Mouse (Mus musculus): ENCODE data around the gene Rarg. TPM values are rescaled to one million over a fixed set of nuclear protein-coding genes. Genes with fewer than 3 reads are reported as not detected.

Rarg gene
- polyA plus RNA-seq (2012; rRNA removed) = 10.4 and 29.3 TPM in 2 replicates

DNA sequence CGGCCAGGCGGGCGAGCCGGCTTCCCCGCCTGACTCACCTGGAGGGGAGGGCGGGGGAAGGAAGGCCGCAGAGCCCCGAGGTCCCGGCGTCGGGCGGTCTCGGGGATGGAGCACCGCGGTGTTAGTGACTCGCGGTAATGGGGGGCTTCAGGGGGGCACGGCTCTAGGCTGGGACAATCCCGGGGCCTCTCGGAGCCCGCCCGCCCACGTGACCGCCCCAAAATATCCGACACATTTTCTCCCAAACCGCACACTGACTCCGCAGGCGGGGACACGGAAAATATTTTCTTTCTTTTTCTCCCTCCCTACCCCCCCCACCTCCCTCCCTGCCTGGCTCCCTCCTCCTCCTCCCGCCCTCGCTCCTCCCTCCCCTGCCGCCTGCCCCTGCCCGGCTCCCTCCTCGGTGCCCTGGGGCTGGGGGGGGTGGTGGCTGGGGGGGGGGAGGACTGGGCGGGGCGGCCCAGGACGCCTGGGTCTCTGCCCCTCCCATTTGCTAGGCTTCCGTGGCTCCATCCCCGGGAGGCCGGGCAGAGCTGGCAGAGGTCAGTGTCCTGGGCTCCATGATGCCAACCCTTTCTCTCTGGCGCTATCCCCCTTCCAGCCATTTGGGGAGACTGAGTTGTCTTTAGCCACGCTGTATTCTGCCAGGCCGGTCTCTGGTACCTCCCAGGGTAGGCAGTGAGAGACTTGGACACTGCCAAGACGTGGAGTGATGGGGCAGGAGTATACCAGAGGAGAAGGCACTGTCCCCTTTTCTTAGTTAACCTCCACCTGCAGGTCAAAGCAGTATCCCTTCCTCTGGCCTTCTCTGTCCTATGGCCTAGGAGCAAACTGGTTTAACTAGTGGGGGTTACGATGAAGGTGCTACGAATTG is at the start of gene Rarg:
TSS of gene Rarg (minus strand) at position 316 of the 874 bp plus-strand sequence.

DNA sequence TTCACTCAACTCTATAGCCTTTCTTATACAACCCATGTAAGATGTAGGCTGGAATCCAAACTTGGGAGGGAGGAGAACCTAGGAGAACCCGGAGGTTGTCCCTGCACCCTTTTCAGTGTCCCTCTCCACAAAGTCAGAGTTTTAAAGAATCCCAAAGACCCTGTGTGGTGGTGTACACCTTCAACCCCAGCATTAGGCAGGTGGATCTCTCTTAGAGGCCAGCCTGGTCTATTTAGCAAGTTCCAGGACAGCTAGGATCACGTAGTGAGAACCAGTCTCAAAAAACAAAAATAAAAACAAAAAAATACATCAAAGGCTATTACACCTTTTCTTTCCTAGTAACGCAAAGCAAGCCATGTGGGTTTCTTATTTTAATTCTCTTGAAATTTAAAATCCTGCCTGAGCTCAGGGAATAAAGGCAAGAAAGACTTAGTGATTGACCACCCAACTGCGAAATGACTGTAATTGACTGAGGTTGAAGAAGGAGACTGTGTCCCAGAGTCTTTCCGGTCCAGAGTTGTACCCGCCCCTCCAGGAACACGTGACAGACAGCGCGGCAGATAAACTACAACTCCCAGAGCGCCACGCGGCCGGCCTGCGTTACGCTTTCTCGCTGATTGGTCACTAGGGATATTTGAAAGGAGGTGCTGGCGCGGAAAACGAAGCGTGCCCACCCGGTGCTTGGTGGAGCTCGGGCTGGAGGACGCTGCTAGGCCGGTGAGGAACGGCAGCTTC is 38.5 kb upstream of the Rarg start, which contains the start of gene Espl1:
TSS of gene Espl1 (plus strand) at position 634 of the 735 bp plus-strand sequence.

DNA sequence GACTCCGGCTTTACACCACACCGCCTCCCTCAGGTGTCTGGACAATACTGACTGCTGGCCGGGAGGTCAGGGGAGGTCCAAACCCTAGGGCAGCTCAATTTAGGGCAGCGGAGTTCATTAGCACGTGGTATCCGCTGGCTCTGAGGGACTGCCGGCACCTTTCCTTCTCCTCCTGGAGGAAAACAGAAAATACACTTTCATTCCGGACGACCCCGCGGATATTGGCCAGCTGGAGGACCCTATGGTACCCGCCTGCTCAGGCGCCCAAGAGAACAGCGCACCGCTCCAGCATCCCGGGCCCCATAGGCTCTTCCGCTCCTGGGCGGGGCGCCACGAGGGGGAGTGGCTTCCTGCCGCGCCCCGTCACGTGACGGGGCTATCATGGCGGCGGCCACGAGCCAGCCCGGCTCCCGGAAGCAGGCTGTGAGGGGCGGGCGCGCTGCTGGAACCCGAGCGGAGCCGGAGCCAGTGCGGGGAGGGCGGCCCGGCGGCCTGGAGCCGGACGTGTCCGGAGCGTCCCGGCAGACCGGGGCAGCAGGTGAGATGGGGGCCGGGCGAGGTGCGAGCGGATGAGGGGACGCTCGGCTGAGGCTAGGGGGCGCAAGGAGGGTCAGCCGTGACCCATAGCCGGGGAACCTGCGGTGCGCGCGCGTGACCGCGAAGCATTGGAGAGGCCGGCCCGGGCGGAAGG is 21.9 kb upstream of the Rarg start, which contains the start of gene Mfsd5:
TSS of gene Mfsd5 (plus strand) at position 363 of the 691 bp plus-strand sequence.

DNA sequence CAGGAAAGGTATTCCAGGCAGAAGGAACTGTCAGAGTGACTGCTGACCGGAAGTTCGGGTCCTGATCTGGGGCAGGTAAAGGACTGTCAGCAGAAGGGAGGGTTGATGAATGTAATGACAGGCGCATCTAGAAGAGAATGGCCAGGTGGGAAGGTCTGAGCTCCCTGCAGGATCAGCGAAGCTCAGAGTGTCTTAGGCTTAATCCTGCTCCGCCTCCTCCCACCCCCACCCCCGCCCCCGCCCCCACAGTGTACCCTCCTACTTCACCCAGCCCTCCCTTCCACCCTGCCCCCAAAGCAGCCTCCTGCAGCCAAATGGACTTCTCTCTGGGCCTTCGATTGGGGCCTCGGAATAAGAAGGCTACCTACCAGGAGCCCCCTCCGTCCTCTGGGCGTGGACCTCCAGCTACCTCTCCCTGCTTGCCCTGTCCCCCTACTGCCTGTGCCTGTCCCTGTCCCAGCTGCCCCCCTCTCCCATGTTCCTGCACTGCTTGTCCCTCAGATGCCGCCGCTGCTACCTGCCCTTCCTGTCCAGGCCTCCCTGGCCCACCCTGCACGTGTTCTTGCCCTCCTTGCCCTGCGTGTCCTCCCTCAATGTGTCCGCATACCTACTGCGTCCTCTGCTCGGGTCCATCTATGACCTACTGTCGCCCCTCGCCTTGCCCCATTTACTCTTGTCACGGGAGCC is 13.1 kb upstream of the Rarg start, which contains the start of gene Gm9918:
TSS of gene Gm9918 (plus strand) at position 290 of the 687 bp plus-strand sequence.

DNA sequence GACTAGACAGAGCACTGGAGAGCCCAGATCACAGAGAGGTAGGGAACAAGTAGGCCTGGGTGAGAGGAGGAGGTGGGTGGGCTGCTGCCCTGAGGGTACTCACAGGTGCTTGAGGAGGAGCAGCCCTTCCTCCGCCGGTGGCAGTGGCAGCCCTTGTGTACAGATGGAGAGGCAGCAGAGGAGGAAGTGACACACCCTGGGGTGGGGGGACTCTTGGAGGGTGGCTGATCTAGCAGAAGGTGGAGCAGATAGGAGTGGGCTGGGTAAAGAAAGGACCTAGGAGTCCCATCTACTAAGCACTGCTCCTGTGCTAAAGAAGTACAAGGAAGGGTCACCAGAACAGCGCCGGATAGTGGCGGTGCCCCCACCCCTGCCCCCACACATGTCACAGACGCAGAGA is 25.6 kb downstream of the Rarg start, which contains the start of gene Itgb7:
TSS of gene Itgb7 (minus strand) at position 197 of the 400 bp plus-strand sequence.

DNA sequence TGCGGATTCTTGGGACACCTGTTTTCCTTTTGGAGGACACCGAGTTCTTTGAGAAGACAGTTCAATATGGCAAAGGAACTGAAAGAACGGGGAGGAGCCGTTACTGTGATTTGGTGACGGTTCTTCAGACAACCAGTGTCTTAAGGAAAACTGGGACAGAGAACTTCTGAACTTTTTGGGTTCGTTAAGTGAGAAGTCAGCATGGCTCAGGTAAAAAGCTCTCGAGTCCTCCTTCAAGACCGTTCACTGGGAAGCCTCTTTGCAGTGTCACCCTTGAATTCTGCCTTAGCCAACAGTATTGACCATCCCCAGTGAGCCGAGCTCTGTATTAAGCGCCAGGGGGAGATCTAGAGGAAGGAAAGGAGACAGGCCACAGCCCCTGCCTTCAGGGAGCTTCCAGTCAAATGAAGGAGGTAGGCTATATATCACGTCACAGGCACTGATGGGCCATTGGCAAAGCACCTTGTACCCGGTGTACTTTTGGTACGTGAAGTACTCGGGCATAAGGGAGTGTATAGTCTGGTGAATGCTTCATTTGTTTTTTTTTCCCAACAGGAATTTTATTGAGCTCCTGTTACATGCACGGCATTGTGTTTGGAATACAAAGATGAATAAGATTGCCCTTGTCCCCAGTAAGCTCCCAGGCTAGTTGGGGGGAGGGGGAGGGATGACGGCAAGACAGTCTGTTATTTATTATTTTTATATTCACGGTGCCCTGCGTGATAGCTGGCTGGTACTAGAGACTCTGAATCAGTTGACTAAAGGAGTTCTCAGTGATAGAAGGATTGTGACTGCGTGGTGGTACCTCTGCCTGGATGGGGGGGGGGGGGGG is 52.4 kb downstream of the Rarg start, which contains the start of gene Csad:
TSS of gene Csad (minus strand) at position 51 of the 832 bp plus-strand sequence.

DNA sequence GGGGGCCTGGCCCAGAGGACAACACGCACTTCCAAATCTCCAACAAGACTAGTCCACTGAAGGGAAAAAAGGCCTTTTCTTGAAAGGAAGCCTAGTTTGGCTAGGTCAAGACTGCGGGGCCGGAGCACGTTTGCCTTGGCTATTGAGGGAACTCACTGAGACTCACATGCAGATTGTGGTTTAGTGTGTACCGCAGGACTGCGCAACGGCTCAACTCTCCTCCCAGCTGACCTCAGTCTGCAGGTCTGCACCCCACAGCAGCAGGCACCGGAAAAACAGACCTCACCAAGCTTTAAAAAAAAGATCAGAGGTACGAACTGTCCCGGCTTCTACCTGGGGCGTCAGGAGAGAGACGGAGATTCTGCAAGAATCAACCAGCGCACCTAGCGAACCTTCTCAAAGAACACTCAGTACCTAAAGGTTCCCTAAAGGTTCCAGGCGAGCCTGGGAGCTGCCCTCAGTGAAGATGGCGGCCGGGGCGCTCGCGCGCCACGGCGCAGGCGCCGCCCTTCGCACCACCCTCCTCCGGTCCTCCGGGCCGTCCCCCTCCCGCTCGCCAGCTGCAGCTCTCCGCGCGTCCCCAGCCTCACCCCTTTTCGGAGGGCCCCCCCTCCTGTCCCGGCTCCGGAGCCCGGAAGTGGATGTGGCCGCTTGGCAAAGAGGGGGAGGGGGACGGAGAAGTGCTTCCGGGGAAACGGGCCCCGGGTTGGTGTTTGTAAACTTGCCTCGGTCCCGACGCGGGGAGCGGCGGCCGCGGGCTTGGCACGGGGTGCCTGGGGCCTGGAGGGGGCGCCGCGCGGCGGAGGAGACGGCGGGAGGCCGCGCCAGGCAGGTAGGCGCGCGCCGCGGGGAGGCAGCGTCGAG is 54.1 kb downstream of the Rarg start, which contains the start of gene Zfp740:
TSS of gene Zfp740 (plus strand) at position 279 of the 864 bp plus-strand sequence.

Other genes with a start within 250 kb of the Rarg start
- gene Krt18, start 229.3 kb downstream of the Rarg start, polyA plus RNA-seq (2012; rRNA removed) = 2.3 and 5.3 TPM in 2 replicates
- gene Eif4b, start 183.7 kb downstream of the Rarg start, polyA plus RNA-seq (2012; rRNA removed) = 183 TPM in 2 replicates
- gene Tns2, start 157.1 kb downstream of the Rarg start, polyA plus RNA-seq (2012; rRNA removed) = 15.9 and 36.1 TPM in 2 replicates
- gene Spryd3, start 121.3 kb downstream of the Rarg start, polyA plus RNA-seq (2012; rRNA removed) = 61.2 and 70.4 TPM in 2 replicates
- gene Igfbp6, start 113.2 kb downstream of the Rarg start, polyA plus RNA-seq (2012; rRNA removed) = 0.98 and 2.7 TPM in 2 replicates
- gene Soat2, start 107.0 kb downstream of the Rarg start, polyA plus RNA-seq (2012; rRNA removed) = 0.20 and 0.25 TPM in 2 replicates
- 104 and 115 TPM in 2 replicates for gene Zfp740, start 54.3 kb downstream of the Rarg start, polyA plus RNA-seq (2012; rRNA removed)
- 53.4 and 66.2 TPM in 2 replicates for gene Csad, start 52.8 kb downstream of the Rarg start, polyA plus RNA-seq (2012; rRNA removed)
- gene Itgb7, start 25.6 kb downstream of the Rarg start, polyA plus RNA-seq (2012; rRNA removed) = 0.44 and 1.0 TPM in 2 replicates
- 0.32 and 0.73 TPM in 2 replicates for gene Gm9918, start 13.0 kb upstream of the Rarg start, polyA plus RNA-seq (2012; rRNA removed)
- 39.0 and 40.3 TPM in 2 replicates for gene Mfsd5, start 21.9 kb upstream of the Rarg start, polyA plus RNA-seq (2012; rRNA removed)
- gene Espl1, start 38.7 kb upstream of the Rarg start, polyA plus RNA-seq (2012; rRNA removed) = 16.3 and 17.7 TPM in 2 replicates
- 418 and 443 TPM in 2 replicates for gene Pfdn5, start 68.6 kb upstream of the Rarg start, polyA plus RNA-seq (2012; rRNA removed)
- 116 and 117 TPM in 2 replicates for gene Myg1, start 74.2 kb upstream of the Rarg start, polyA plus RNA-seq (2012; rRNA removed)
- 49.4 and 50.3 TPM in 2 replicates for gene Aaas, start 93.3 kb upstream of the Rarg start, polyA plus RNA-seq (2012; rRNA removed)
- 4.1 and 7.9 TPM in 2 replicates for gene Sp7, start 109.7 kb upstream of the Rarg start, polyA plus RNA-seq (2012; rRNA removed)
- gene Sp1, start 148.6 kb upstream of the Rarg start, polyA plus RNA-seq (2012; rRNA removed) = 21.8 TPM in 2 replicates
- gene Amhr2, start 187.8 kb upstream of the Rarg start, polyA plus RNA-seq (2012; rRNA removed) = 0.58 and 0.82 TPM in 2 replicates
- gene Prr13, start 201.5 kb upstream of the Rarg start, polyA plus RNA-seq (2012; rRNA removed) = 98.8 and 101 TPM in 2 replicates
- gene Pcbp2, start 213.0 kb upstream of the Rarg start, polyA plus RNA-seq (2012; rRNA removed) = 555 and 600 TPM in 2 replicates
- not detected in 2 replicates for gene Gm10337, start 246.2 kb upstream of the Rarg start, polyA plus RNA-seq (2012; rRNA removed)